Mouse (Mus musculus): ENCODE results near the gene Mus81.
A peak's percentile ranks its signal among the peaks of the same experiment; 100 is the strongest.

Mus81 gene

DNA sequence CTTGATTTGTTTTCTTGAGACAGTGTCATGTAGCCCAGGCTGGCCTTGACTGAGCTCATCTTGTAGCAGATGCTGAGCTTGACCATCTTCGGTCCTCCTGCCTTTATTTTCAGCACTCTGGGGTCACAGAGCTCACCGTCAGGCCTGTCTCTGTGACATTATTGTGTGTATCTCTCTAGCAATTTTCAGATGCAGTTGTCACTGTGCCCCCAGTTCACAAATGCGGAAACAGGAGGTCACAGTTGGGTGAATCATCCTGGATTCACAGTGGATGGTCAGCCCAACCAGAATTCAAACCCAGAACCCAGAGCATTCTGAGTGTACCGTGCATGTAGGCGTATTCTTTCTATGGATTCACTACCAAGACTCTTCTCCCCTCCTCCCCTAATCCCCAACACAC, 42.5 kb downstream of the Mus81 start:
- no peak for DNase-seq (ENCODE audit: low spot score in 2 of 2)

- DNase-seq (ENCODE audit: low spot score in 2 of 2): no peak
Observed at GRCm38 (mm10) chr19:5444954-5445353, 43.2 kb downstream of the Mus81 start.

DNA sequence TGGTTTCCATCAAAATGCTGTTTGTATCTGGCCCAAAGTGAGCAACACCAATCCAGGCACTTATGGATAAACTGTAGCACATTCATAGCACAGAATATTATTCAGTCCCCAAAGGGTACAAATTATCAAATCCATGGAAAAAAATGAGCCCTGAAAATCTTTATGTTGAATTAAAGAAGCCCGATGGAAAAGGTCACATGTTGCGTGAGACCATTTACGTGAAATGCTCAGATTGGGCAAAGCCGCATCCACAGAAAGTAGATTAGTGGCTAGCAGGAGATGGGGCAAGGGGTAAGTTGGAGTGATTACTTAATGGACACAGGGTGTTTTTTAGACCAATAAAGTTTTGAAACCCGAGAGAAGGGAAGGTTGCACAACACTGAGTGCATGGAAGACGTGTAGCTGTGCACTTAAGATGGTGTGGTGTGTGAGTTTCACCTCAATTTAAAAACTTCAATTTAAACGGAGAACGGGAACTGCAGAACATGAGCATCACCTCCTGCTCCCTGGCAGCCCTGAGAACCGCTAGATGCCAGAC, 43.8 kb downstream of the Mus81 start:
- DNase-seq (ENCODE audit: low spot score in 2 of 2): no peak

- no peak for DNase-seq (ENCODE audit: low spot score in 2 of 2)
Observed at GRCm38 (mm10) chr19:5433951-5434350, 54.3 kb downstream of the Mus81 start.

GRCm38 (mm10) chr19:5432992-5433852, 55.0 kb downstream of the Mus81 start:
- peak; percentile 44 to 66 for DNase-seq (ENCODE audit: low spot score in 2 of 2)
